Mouse (Mus musculus): Measurements from ENCODE around the gene Hist1h2ab. TPM values are rescaled to one million over a fixed set of nuclear protein-coding genes. Genes with fewer than 3 reads are reported as not detected.
"Not testable (repeated sequence)": the region's sequence is repeated elsewhere in the genome, so short reads cannot be mapped to it uniquely, and the experiment has no call there.

Gene Hist1h2ab
- polyA plus RNA-seq, 1 experiment from 2014 or later: 10.5 TPM

DNA sequence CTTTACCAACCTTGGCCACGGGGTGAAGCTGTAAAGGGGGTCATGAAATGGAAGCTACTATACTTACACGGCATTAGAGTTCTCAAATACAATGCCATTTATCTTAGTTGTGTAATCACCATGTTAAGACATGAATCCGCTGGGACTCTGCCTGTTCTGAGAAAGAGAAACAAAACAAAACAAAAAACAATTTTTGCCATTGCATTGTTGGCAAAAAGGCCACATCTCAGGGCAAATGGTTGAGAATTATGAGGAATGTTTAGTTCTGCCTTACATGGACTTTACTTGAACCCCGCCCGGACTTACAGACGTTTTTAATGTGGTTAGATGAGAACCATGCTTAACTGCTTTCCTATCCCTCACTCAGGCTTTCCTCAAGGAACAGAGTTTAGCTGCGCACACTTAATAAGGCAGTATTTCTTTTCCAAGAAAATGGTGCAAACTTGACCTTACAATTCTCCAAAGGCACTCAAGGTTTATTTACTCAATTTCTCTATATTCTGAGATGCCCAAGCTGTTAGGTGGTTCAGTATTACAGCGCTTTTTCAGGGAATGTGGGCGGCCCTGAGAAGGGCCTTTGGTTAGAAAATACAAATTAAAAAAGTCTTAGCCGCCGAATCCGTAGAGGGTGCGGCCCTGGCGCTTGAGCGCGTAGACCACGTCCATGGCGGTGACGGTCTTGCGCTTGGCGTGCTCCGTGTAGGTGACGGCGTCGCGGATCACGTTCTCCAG, 9.5 kb downstream of the Hist1h2ab start:
- peak overlapping the region; percentile 94 for H3K4me2 ChIP-seq
- peak overlapping the region; percentile 89 for H3K27ac ChIP-seq
- peak; percentile 33; the same call in 1 of the 2 replicates for ATAC-seq (ENCODE audit: low FRiP score)
- WGBS: 2% methylated on average over 22 of the region's 27 CpGs
- peak overlapping the region; percentile 53 for H3K4me3 ChIP-seq
- no peaks in the 10 kb centered on the region for H3K27me3 ChIP-seq
- peak overlapping the region; percentile 71 for H3K9ac ChIP-seq
- no peaks in the 10 kb centered on the region for H3K36me3 ChIP-seq
- no peaks in the 10 kb centered on the region for H3K9me3 ChIP-seq
- peaks cover 33% of the 10 kb centered on the region for H3K4me1 ChIP-seq (replicated peaks)

DNA sequence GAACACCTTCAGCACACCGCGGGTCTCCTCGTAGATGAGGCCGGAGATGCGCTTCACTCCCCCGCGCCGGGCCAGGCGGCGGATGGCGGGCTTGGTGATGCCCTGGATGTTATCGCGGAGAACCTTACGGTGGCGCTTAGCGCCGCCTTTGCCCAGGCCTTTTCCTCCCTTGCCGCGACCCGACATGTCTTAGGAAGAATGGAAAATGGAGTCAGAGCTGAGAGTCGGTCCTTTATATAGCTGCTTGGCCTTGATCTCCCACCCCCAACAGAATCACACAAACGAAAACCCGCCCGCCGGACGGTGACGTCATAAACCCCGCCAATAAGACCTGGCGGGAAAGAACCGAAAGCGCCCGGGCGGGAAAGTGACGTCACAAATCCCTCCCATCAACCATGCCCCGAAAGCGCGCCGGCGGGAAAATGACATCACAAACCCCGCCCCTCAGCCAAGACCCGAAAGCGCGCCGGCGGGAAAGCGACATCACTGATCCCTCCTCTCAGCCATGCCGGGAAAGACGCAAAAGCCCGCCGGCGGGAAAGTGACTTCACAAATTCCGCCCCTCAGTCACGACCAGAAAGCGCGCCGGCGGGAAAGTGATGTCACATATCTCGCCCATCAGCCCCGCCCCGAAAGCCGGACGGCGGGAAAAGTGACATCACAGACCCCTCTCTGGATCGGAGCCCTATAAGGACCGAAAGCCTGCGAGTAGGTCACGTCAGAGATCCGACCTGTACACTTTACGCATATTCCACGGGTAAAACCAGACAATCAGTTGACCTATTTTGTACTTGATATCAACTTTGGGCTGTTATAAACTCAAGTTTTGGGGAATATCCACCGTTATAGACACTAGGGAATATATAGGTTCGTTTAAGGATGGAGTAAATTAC, 10.3 kb downstream of the Hist1h2ab start, which contains the start of gene Hist1h4a:
Gene Hist1h4a (minus strand): TSS at position 259 of the 893 bp plus-strand sequence.
- H3K4me2 ChIP-seq: peak within 1 kb of the TSS; percentile 94
- H3K4me3 ChIP-seq: peak within 1 kb of the TSS; percentile 53
- H3K27ac ChIP-seq: peak within 1 kb of the TSS; percentile 89
- WGBS: 0% methylated on average over 69 of the region's 72 CpGs
- peak; percentile 84 for ATAC-seq (ENCODE audit: low FRiP score)
- peaks cover 33% of the 10 kb centered on the region for H3K4me1 ChIP-seq (replicated peaks)
- H3K36me3 ChIP-seq: no peaks in the 10 kb centered on the region
- H3K27me3 ChIP-seq: no peaks in the 10 kb centered on the region
- peak within 1 kb of the TSS; percentile 71 for H3K9ac ChIP-seq
- no peaks in the 10 kb centered on the region for H3K9me3 ChIP-seq

DNA sequence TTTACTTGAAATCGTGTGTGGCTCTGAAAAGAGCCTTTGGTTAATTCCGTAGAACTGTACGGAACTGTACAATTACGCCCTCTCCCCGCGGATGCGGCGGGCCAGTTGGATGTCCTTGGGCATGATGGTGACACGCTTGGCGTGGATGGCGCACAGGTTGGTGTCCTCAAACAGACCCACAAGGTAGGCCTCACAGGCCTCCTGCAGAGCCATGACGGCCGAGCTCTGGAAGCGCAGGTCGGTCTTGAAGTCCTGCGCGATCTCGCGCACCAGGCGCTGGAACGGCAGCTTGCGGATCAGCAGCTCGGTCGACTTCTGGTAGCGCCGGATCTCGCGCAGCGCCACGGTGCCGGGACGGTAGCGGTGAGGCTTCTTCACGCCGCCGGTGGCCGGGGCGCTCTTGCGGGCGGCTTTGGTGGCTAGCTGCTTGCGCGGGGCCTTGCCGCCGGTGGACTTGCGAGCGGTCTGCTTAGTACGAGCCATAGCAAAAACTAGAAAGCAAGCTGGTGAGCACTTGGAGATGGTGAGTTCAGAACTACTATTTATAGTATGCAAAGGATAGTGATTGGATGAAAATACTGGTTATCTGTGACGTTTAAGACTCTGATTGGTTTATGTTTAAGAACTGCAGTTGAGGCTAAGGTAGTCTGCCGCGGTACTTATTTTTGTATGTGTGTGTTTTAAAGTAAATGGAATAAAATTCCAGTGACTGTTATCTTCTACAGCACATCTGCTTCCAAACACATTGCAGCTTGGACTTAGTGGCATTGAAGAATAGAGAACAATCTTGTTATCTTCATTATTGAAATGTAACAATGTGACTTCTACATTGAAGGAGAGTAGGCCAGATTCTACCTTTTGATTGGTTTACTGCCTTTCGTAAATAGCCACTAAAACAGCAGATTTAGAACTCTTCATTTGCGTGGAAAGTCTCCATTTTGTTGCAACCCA, 11.2 kb downstream of the Hist1h2ab start, which contains the start of gene Hist1h3a:
Gene Hist1h3a (minus strand): TSS at position 516 of the 951 bp plus-strand sequence.
- peak within 1 kb of the TSS; percentile 89 for H3K27ac ChIP-seq
- peaks cover 33% of the 10 kb centered on the region for H3K4me1 ChIP-seq (replicated peaks)
- H3K4me2 ChIP-seq: peak within 1 kb of the TSS; percentile 94
- not testable (repeated sequence) for H3K27me3 ChIP-seq, H3K36me3 ChIP-seq, H3K9me3 ChIP-seq
- under 1% methylated on average over 27 of the region's 52 CpGs for WGBS
- ATAC-seq (ENCODE audit: low FRiP score): peak; percentile 76
- H3K4me3 ChIP-seq: peak within 1 kb of the TSS; percentile 53
- peak within 1 kb of the TSS; percentile 62 for H3K9ac ChIP-seq

DNA sequence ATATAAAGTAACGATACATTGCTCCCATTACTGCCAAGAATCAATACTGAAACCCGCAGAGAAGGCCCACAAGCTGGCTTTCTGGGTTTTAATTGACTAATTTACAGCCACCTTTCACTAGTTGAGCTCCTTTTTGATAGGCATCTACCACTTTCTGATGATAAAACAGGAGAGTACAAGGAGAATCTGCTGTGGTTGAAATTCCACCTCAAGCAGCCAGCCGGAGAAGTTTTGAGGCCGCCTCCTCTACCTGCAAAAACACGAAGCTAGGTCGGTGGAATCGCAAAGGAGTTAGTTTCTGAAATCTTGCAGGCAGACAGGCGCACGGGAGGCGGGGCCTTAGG, 12.3 kb downstream of the Hist1h2ab start:
- H3K27me3 ChIP-seq: no peaks in the 10 kb centered on the region
- H3K27ac ChIP-seq: peak overlapping the region; percentile 89
- peak overlapping the region; percentile 53 for H3K4me3 ChIP-seq
- H3K36me3 ChIP-seq: no peaks in the 10 kb centered on the region
- peak overlapping the region; percentile 94 for H3K4me2 ChIP-seq
- H3K9ac ChIP-seq: no peak overlapping the region; the same call in 1 of the 2 replicates
- no peak for ATAC-seq (ENCODE audit: low FRiP score)
- WGBS: 0% methylated on average over 10 of the region's 10 CpGs
- peaks cover 28% of the 10 kb centered on the region for H3K4me1 ChIP-seq (replicated peaks)
- H3K9me3 ChIP-seq: no peaks in the 10 kb centered on the region

DNA sequence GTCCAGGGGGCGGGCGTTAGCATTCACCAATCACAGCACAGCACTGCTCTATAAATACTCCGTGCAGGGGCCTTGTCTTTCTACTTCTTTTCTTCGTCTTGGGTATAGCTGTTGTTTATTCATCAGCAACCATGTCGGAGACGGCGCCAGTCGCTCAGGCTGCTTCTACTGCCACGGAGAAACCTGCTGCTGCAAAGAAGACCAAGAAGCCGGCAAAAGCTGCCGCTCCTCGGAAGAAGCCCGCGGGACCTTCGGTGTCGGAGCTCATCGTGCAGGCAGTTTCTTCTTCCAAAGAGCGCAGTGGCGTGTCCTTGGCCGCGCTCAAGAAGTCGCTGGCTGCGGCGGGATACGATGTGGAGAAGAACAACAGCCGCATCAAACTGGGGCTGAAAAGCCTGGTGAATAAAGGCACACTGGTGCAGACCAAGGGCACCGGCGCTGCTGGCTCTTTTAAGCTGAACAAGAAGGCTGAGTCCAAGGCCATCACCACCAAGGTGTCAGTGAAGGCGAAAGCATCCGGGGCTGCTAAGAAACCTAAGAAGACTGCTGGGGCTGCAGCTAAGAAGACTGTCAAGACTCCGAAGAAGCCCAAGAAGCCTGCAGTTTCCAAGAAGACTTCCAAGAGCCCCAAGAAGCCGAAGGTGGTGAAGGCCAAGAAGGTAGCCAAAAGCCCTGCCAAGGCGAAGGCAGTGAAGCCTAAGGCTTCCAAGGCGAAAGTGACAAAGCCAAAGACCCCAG, 12.8 kb downstream of the Hist1h2ab start, which contains the start of gene Hist1h1a:
Gene Hist1h1a (plus strand): TSS at position 81 of the 738 bp plus-strand sequence.
- no peaks in the 10 kb centered on the region for H3K27me3 ChIP-seq
- WGBS: 3% methylated on average over 34 of the region's 34 CpGs
- H3K27ac ChIP-seq: peak within 1 kb of the TSS; percentile 89
- no peaks in the 10 kb centered on the region for H3K9me3 ChIP-seq
- ATAC-seq (ENCODE audit: low FRiP score): peak; percentile 69
- peaks cover 28% of the 10 kb centered on the region for H3K4me1 ChIP-seq (replicated peaks)
- peak within 1 kb of the TSS; percentile 53 for H3K4me3 ChIP-seq
- H3K4me2 ChIP-seq: peak within 1 kb of the TSS; percentile 94
- H3K36me3 ChIP-seq: no peaks in the 10 kb centered on the region
- peak within 1 kb of the TSS; percentile 79 for H3K9ac ChIP-seq

DNA sequence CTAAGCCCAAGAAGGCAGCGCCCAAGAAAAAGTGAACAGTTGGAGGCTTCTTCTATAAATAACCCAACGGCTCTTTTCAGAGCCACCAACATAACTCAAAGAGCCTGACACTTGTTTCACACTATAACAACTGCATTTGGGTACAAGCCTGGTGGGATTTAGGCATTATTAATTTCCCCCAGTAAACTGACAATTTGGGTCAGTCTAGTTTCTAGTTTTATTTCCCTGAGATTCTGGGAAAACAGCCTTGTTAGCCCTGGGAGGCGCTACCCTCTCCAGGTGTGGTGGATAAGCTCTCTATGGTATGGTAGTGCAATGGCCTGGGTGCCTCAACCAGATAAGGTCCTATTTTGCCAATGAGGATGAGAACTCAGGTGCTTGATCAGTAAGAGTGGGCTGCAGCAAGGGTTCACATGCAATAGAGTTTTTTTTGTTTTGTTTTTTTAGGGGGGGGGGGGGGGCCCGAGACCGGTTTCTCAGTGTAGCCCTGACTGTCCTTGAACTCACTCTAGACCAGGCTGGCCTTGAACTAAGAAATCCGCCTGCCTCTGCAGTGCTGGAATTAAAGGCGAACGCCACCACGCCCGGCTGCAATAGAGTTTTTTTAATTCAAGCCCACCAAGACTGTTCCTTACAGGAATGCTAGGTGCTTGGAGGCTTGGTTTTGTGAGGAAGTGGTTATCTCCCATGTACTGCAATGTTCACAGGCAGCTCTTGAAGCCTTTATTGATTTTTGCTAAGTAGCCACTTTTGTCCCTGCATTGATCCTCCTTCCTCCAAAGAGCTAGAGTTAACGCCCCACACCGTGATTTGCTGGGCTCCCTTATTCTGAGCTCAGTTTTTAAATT, 13.6 kb downstream of the Hist1h2ab start:
- Histone ChIP-seq H3K9ac (peak overlapping the region; percentile 79), H3K36me3 (no peaks in the 10 kb centered on the region), H3K4me3 (peak overlapping the region; percentile 53), H3K4me2 (peak overlapping the region; percentile 94), H3K4me1 (replicated peaks) (peaks cover 28% of the 10 kb centered on the region), H3K27ac (peak overlapping the region; percentile 89; the same call in 1 of the 2 replicates), H3K27me3 (no peaks in the 10 kb centered on the region), H3K9me3 (no peaks in the 10 kb centered on the region)
- 36% methylated on average over 12 of the region's 12 CpGs for WGBS
- no peak for ATAC-seq (ENCODE audit: low FRiP score)

DNA sequence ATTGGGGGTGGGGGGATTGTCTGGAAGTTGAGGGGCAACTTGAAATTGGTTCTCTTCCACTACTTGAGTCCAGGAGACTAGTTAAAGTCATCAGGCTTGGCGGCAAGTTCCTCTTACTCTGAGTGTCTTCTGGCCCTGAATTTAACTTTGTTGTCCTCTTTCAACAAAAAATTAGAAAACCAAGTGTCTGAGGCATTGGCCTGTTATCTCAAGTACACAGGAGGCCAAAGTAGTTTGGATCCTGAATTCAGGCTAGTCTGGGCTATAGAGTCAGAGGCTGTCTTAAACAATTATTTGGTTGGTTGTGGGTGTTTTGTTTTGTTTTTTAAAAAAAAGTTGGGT, 14.2 kb downstream of the Hist1h2ab start:
- Histone ChIP-seq H3K27me3 (no peaks in the 10 kb centered on the region), H3K4me1 (replicated peaks) (peaks cover 25% of the 10 kb centered on the region), H3K9ac (no peak overlapping the region), H3K27ac (no peak overlapping the region), H3K4me2 (no peak overlapping the region), H3K36me3 (no peaks in the 10 kb centered on the region), H3K9me3 (no peaks in the 10 kb centered on the region), H3K4me3 (no peak overlapping the region)
- no peak for ATAC-seq (ENCODE audit: low FRiP score)
- 65% methylated on average over 1 of the region's 1 CpGs for WGBS

DNA sequence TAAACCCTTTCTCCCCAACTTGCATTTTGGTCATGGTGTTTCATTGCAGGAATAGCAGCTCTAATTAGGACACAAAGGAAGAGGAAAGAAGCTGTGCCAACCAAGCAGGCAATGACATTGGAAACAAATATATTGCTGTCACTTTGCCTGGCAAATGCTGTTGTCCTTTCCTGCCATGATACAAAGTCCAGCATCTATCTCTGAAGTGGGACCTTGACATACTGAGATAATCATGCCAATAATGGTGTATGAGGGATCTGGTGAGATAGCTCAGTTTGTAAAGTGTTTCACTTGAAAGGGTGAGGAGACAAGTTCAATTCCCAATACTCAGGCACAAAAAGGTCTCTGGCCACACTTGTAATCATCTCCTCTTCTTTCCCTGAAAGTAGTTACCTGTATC, 15.8 kb downstream of the Hist1h2ab start:
- no peak overlapping the region for H3K4me3 ChIP-seq
- H3K36me3 ChIP-seq: no peaks in the 10 kb centered on the region
- H3K27ac ChIP-seq: no peak overlapping the region
- H3K9ac ChIP-seq: no peak overlapping the region
- no peak overlapping the region for H3K4me2 ChIP-seq
- H3K4me1 ChIP-seq (replicated peaks): peaks cover 15% of the 10 kb centered on the region
- no peaks in the 10 kb centered on the region for H3K9me3 ChIP-seq
- H3K27me3 ChIP-seq: no peaks in the 10 kb centered on the region
- ATAC-seq (ENCODE audit: low FRiP score): no peak

DNA sequence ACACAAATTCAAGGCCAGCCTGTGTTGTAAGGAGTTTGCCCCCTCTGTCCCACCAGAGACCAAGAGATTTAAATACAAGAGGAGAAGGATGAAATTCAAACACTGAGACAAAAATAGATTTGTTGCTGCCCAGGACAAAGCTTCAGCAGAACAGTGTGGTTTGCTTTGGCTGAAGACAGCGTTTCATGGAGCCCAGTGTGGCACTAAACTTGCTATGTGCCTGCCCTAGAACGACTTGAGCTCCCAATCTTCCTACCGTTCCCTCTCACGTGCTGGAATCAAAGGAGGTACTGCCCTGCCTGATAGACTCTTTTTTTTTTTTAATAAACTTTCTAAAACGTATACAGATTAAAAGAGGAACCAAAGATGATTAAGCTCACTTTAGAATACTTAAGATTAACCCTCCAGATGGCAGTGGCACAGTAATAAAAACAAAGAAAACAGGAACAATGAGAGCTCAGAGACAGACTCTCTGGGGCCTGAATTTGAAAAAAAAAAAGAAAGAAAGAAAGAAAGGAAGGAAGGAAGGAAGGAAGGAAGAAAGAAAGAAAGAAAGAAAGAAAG, 18.0 kb downstream of the Hist1h2ab start:
- peaks cover 10% of the 10 kb centered on the region for H3K4me1 ChIP-seq (replicated peaks)
- H3K4me2 ChIP-seq: no peak overlapping the region
- WGBS: 57% methylated on average over 5 of the region's 5 CpGs
- H3K9ac ChIP-seq: no peak overlapping the region
- H3K9me3 ChIP-seq: no peaks in the 10 kb centered on the region
- ATAC-seq (ENCODE audit: low FRiP score): no peak
- H3K4me3 ChIP-seq: no peak overlapping the region
- H3K36me3 ChIP-seq: no peaks in the 10 kb centered on the region
- no peaks in the 10 kb centered on the region for H3K27me3 ChIP-seq
- H3K27ac ChIP-seq: no peak overlapping the region

DNA sequence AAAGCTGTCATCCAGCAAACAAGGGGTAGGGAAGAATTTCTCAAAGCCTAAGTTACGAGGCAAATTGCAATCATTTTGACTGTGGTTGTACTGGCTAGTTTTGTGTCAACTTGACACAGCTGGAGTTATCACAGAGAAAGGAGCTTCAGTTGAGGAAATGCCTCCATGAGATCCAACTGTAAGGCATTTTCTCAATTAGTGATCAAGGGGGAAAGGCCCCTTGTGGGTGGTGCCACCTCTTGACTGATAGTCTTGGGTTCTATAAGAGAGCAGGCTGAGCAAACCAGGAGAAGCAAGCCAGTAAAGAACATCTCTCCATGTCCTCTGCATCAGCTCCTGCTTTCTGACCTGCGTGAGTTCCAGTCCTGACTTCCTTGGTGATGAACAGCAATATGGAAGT, 18.7 kb downstream of the Hist1h2ab start, which contains the start of gene Trim38:
Gene Trim38 (plus strand): TSS at position 301 of the 400 bp plus-strand sequence.
- not testable (repeated sequence) for H3K4me3 ChIP-seq; H3K27me3 ChIP-seq; ATAC-seq (ENCODE audit: low FRiP score); H3K4me2 ChIP-seq; H3K36me3 ChIP-seq; H3K4me1 ChIP-seq (replicated peaks); H3K9me3 ChIP-seq; H3K27ac ChIP-seq; H3K9ac ChIP-seq
- WGBS: 93% methylated on average over 2 of the region's 2 CpGs
